Mouse (Mus musculus): ENCODE measurements around the gene Fibcd1. TPM values are rescaled to one million over a fixed set of nuclear protein-coding genes. Genes with fewer than 3 reads are reported as not detected.

Fibcd1 gene
- polyA plus RNA-seq, 1 experiment, result 0.13 TPM

- TF ChIP-seq TCF3 (IDR thresholded peaks at IDR 0.05; ENCODE audit: insufficient read length, low read depth), result no peak
- no peak for TF ChIP-seq E2F4 (IDR thresholded peaks at IDR 0.05; ENCODE audit: insufficient read depth)
- no peak for TF ChIP-seq POLR2AphosphoS2 (IDR thresholded peaks at IDR 0.05; ENCODE audit: insufficient read length, low read depth)
- no peak for TF ChIP-seq TCF12 (IDR thresholded peaks at IDR 0.05; ENCODE audit: insufficient read depth, poor library complexity, severe bottlenecking)
- TF ChIP-seq REST (IDR thresholded peaks at IDR 0.05; ENCODE audit: insufficient read depth, insufficient read length), result no peak
- no peak for TF ChIP-seq CEBPB (IDR thresholded peaks at IDR 0.05; ENCODE audit: insufficient read depth, poor library complexity, severe bottlenecking)
- TF ChIP-seq MAX (IDR thresholded peaks at IDR 0.05; ENCODE audit: low read depth), result no peak
- TF ChIP-seq SRF (IDR thresholded peaks at IDR 0.05; ENCODE audit: control insufficient read depth, insufficient read length, low read depth), result no peak
- TF ChIP-seq USF1 (IDR thresholded peaks at IDR 0.05; ENCODE audit: low read depth), result no peak
- no peak for TF ChIP-seq POLR2A (IDR thresholded peaks at IDR 0.05; ENCODE audit: insufficient read length, low read depth)
- Histone ChIP-seq H3K27me3 (ENCODE audit: control insufficient read depth, insufficient read depth, insufficient read length) (peaks cover 7% of the 10 kb centered on the region), H3K4me2 (ENCODE audit: low read depth) (no peak overlapping the region), H3K79me2 (ENCODE audit: control insufficient read depth, insufficient read depth) (no peaks in the 10 kb centered on the region), H3K36me3 (ENCODE audit: control insufficient read depth, insufficient read depth) (no peaks in the 10 kb centered on the region), H3K4me3 (no peak overlapping the region), H3ac (ENCODE audit: control insufficient read depth, insufficient read length) (no peak overlapping the region)
These were observed 22.8 kb upstream of the Fibcd1 start for GRCm38 (mm10) chr2:31868538-31869164.

GRCm38 (mm10) chr2:31867773-31868537, 22.1 kb upstream of the Fibcd1 start:
- H3ac ChIP-seq (ENCODE audit: control insufficient read depth, insufficient read length), result no peak overlapping the region
- peaks cover under 1% of the 10 kb centered on the region for H3K27me3 ChIP-seq (ENCODE audit: control insufficient read depth, insufficient read depth, insufficient read length)
- TF ChIP-seq MYOG (IDR thresholded peaks at IDR 0.05; ENCODE audit: control insufficient read depth in 1 of 3, insufficient read depth in 1 of 3, insufficient read length in 2 of 3, low read depth in 2 of 3) (peak in 1 of 3 experiments; percentile 33), REST (IDR thresholded peaks at IDR 0.05; ENCODE audit: insufficient read depth, insufficient read length) (no peak), SRF (IDR thresholded peaks at IDR 0.05; ENCODE audit: control insufficient read depth, insufficient read length, low read depth) (no peak), USF1 (IDR thresholded peaks at IDR 0.05; ENCODE audit: low read depth) (no peak), TCF3 (IDR thresholded peaks at IDR 0.05; ENCODE audit: insufficient read length, low read depth) (no peak), POLR2A (IDR thresholded peaks at IDR 0.05; ENCODE audit: insufficient read length, low read depth) (no peak), MYOD1 (IDR thresholded peaks at IDR 0.05; ENCODE audit: control insufficient read depth in 1 of 3, insufficient read length in 2 of 3, low read depth in 2 of 3) (peak in 2 of 3 experiments; percentile 14 to 53), TCF12 (IDR thresholded peaks at IDR 0.05; ENCODE audit: insufficient read depth, poor library complexity, severe bottlenecking) (no peak), MAX (IDR thresholded peaks at IDR 0.05; ENCODE audit: low read depth) (no peak), POLR2AphosphoS2 (IDR thresholded peaks at IDR 0.05; ENCODE audit: insufficient read length, low read depth) (no peak)
- H3K79me2 ChIP-seq (ENCODE audit: control insufficient read depth, insufficient read depth), result no peaks in the 10 kb centered on the region
- H3K4me2 ChIP-seq (ENCODE audit: low read depth), result no peak overlapping the region
- no peak overlapping the region for H3K4me3 ChIP-seq
- no peaks in the 10 kb centered on the region for H3K36me3 ChIP-seq (ENCODE audit: control insufficient read depth, insufficient read depth)

GRCm38 (mm10) chr2:31865794-31866193, 20.0 kb upstream of the Fibcd1 start:
- no peaks in the 10 kb centered on the region for H3K79me2 ChIP-seq (ENCODE audit: control insufficient read depth, insufficient read depth)
- H3ac ChIP-seq (ENCODE audit: control insufficient read depth, insufficient read length), result no peak overlapping the region
- H3K36me3 ChIP-seq (ENCODE audit: control insufficient read depth, insufficient read depth), result no peaks in the 10 kb centered on the region
- no peak overlapping the region for H3K4me2 ChIP-seq (ENCODE audit: low read depth)
- peaks cover 14% of the 10 kb centered on the region for H3K27me3 ChIP-seq (ENCODE audit: control insufficient read depth, insufficient read depth, insufficient read length)
- TF ChIP-seq TCF3 (IDR thresholded peaks at IDR 0.05; ENCODE audit: insufficient read length, low read depth) (no peak), TCF12 (IDR thresholded peaks at IDR 0.05; ENCODE audit: insufficient read depth, poor library complexity, severe bottlenecking) (no peak)
- no peak overlapping the region for H3K4me3 ChIP-seq

- Histone ChIP-seq H3K27me3 (ENCODE audit: control insufficient read depth, insufficient read depth, insufficient read length) (peaks cover 14% of the 10 kb centered on the region), H3K79me2 (ENCODE audit: control insufficient read depth, insufficient read depth) (no peaks in the 10 kb centered on the region), H3K36me3 (ENCODE audit: control insufficient read depth, insufficient read depth) (no peaks in the 10 kb centered on the region), H3K4me2 (ENCODE audit: low read depth) (no peak overlapping the region), H3ac (ENCODE audit: control insufficient read depth, insufficient read length) (no peak overlapping the region), H3K4me3 (no peak overlapping the region)
- TF ChIP-seq MAX (IDR thresholded peaks at IDR 0.05; ENCODE audit: low read depth), result no peak
- TF ChIP-seq REST (IDR thresholded peaks at IDR 0.05; ENCODE audit: insufficient read depth, insufficient read length), result no peak
- no peak for TF ChIP-seq TCF12 (IDR thresholded peaks at IDR 0.05; ENCODE audit: insufficient read depth, poor library complexity, severe bottlenecking)
- no peak for TF ChIP-seq SRF (IDR thresholded peaks at IDR 0.05; ENCODE audit: control insufficient read depth, insufficient read length, low read depth)
- no peak for TF ChIP-seq MYOD1 (IDR thresholded peaks at IDR 0.05; ENCODE audit: control insufficient read depth in 1 of 3, insufficient read length in 2 of 3, low read depth in 2 of 3)
- no peak for TF ChIP-seq POLR2AphosphoS2 (IDR thresholded peaks at IDR 0.05; ENCODE audit: insufficient read length, low read depth)
- no peak for TF ChIP-seq USF1 (IDR thresholded peaks at IDR 0.05; ENCODE audit: low read depth)
- no peak for TF ChIP-seq CEBPB (IDR thresholded peaks at IDR 0.05; ENCODE audit: insufficient read depth, poor library complexity, severe bottlenecking)
- TF ChIP-seq MYOG (IDR thresholded peaks at IDR 0.05; ENCODE audit: control insufficient read depth in 1 of 3, insufficient read depth in 1 of 3, insufficient read length in 2 of 3, low read depth in 2 of 3), result no peak
These were observed 19.5 kb upstream of the Fibcd1 start for GRCm38 (mm10) chr2:31865322-31865721.

- Histone ChIP-seq H3ac (ENCODE audit: control insufficient read depth, insufficient read length) (no peak overlapping the region), H3K79me2 (ENCODE audit: control insufficient read depth, insufficient read depth) (no peaks in the 10 kb centered on the region), H3K4me2 (ENCODE audit: low read depth) (no peak overlapping the region), H3K4me3 (no peak overlapping the region), H3K27me3 (ENCODE audit: control insufficient read depth, insufficient read depth, insufficient read length) (peaks cover 14% of the 10 kb centered on the region), H3K36me3 (ENCODE audit: control insufficient read depth, insufficient read depth) (no peaks in the 10 kb centered on the region)
- no peak for TF ChIP-seq E2F4 (IDR thresholded peaks at IDR 0.05; ENCODE audit: insufficient read depth)
- TF ChIP-seq SRF (IDR thresholded peaks at IDR 0.05; ENCODE audit: control insufficient read depth, insufficient read length, low read depth), result no peak
- TF ChIP-seq CEBPB (IDR thresholded peaks at IDR 0.05; ENCODE audit: insufficient read depth, poor library complexity, severe bottlenecking), result no peak
- no peak for TF ChIP-seq MYOD1 (IDR thresholded peaks at IDR 0.05; ENCODE audit: control insufficient read depth in 1 of 3, insufficient read length in 2 of 3, low read depth in 2 of 3)
- TF ChIP-seq POLR2AphosphoS2 (IDR thresholded peaks at IDR 0.05; ENCODE audit: insufficient read length, low read depth), result no peak
These were observed 19.1 kb upstream of the Fibcd1 start for GRCm38 (mm10) chr2:31864891-31865290.
